Mouse (Mus musculus): ENCODE measurements around the gene 4921507P07Rik. TPM values are rescaled to one million over a fixed set of nuclear protein-coding genes. Genes with fewer than 3 reads are reported as not detected.

The 4921507P07Rik gene
- polyA plus RNA-seq, 1 experiment from 2014 or later: 0.64 TPM

GRCm38 (mm10) chr6:50526597-50527024 is 69.8 kb downstream of the 4921507P07Rik start:
- H3K9ac ChIP-seq (ENCODE audit: low read length): no peak overlapping the region
- no peak overlapping the region for H3K4me3 ChIP-seq (ENCODE audit: low read depth, low read length)
- DNase-seq (ENCODE audit: low spot score) (peak; percentile 65), ATAC-seq (ENCODE audit: low FRiP score, low TSS enrichment) (0 out of 2 replicates have a peak, but pooled peaks have one; percentile 48)
- H3K4me1 ChIP-seq (replicated peaks; ENCODE audit: control insufficient read depth, insufficient read depth): no peaks in the 10 kb centered on the region
- H3K9me3 ChIP-seq (ENCODE audit: control insufficient read depth, low read length): no peaks in the 10 kb centered on the region
- no peak for TF ChIP-seq EP300 (optimal IDR thresholded peaks at IDR 0.05)
- peak; percentile 97 for TF ChIP-seq CTCF (IDR thresholded peaks at IDR 0.05; ENCODE audit: low read depth)
- H3K27ac ChIP-seq (replicated peaks): no peak overlapping the region
- H3K27me3 ChIP-seq (ENCODE audit: control insufficient read depth, insufficient read depth, low read length): no peaks in the 10 kb centered on the region
- H3K4me2 ChIP-seq (replicated peaks; ENCODE audit: low read depth): no peak overlapping the region
- no peaks in the 10 kb centered on the region for H3K36me3 ChIP-seq (ENCODE audit: control insufficient read depth, insufficient read depth, low read length)
- 27% methylated on average over 7 of the region's 7 CpGs for WGBS

- no peaks in the 10 kb centered on the region for H3K9me3 ChIP-seq (ENCODE audit: control insufficient read depth, low read length)
- no peaks in the 10 kb centered on the region for H3K27me3 ChIP-seq (ENCODE audit: control insufficient read depth, insufficient read depth, low read length)
- no peaks in the 10 kb centered on the region for H3K4me1 ChIP-seq (replicated peaks; ENCODE audit: control insufficient read depth, insufficient read depth)
- WGBS: 91% methylated on average over 8 of the region's 8 CpGs
- no peak overlapping the region for H3K4me2 ChIP-seq (replicated peaks; ENCODE audit: low read depth)
- no peak for TF ChIP-seq CTCF (IDR thresholded peaks at IDR 0.05; ENCODE audit: low read depth)
- no peak for TF ChIP-seq EP300 (optimal IDR thresholded peaks at IDR 0.05)
- no peak overlapping the region for H3K27ac ChIP-seq (replicated peaks)
- no peak overlapping the region for H3K4me3 ChIP-seq (ENCODE audit: low read depth, low read length)
- H3K9ac ChIP-seq (ENCODE audit: low read length): no peak overlapping the region
- no peak for DNase-seq (ENCODE audit: low spot score)
- no peak for ATAC-seq (ENCODE audit: low FRiP score, low TSS enrichment)
- H3K36me3 ChIP-seq (ENCODE audit: control insufficient read depth, insufficient read depth, low read length): no peaks in the 10 kb centered on the region
Measured at GRCm38 (mm10) chr6:50525846-50526245, 70.6 kb downstream of the 4921507P07Rik start.

GRCm38 (mm10) chr6:50524261-50524896 is 72.1 kb downstream of the 4921507P07Rik start:
- no peak for TF ChIP-seq CTCF (IDR thresholded peaks at IDR 0.05; ENCODE audit: low read depth)
- TF ChIP-seq EP300 (optimal IDR thresholded peaks at IDR 0.05): no peak
- Histone ChIP-seq H3K4me2 (replicated peaks; ENCODE audit: low read depth) (no peak overlapping the region), H3K36me3 (ENCODE audit: control insufficient read depth, insufficient read depth, low read length) (no peaks in the 10 kb centered on the region), H3K9me3 (ENCODE audit: control insufficient read depth, low read length) (no peaks in the 10 kb centered on the region), H3K4me3 (ENCODE audit: low read depth, low read length) (no peak overlapping the region), H3K9ac (ENCODE audit: low read length) (no peak overlapping the region), H3K4me1 (replicated peaks; ENCODE audit: control insufficient read depth, insufficient read depth) (no peaks in the 10 kb centered on the region), H3K27me3 (ENCODE audit: control insufficient read depth, insufficient read depth, low read length) (no peaks in the 10 kb centered on the region), H3K27ac (replicated peaks) (no peak overlapping the region)
- 57% methylated on average over 10 of the region's 10 CpGs for whole genome bisulfite sequencing
- DNase-seq (ENCODE audit: low spot score) (no peak), ATAC-seq (ENCODE audit: low FRiP score, low TSS enrichment) (no peak)

Small RNA genes within 50 kb of the gene (microRNA-seq; reads per million reads assigned to microRNA genes)
- gene Mir6371: not detected

Other genes with a start within 250 kb of the 4921507P07Rik start
- 14.5 and 15.6 TPM in 2 replicates for gene Osbpl3, start 140.4 kb downstream of the 4921507P07Rik start, polyA plus RNA-seq (2015; fragmentation: Nextera tagmentation; extraction: Ambion mirVana)
- 79.1 and 84.4 TPM in 2 replicates for gene Cycs, start 30.1 kb downstream of the 4921507P07Rik start, polyA plus RNA-seq (2015; fragmentation: Nextera tagmentation; extraction: Ambion mirVana)
- not detected in 2 replicates for gene Npvf, start 57.8 kb upstream of the 4921507P07Rik start, polyA plus RNA-seq (2015; fragmentation: Nextera tagmentation; extraction: Ambion mirVana)

Measured in stomach, postnatal 0 days (tissue).